Mouse (Mus musculus) heart, embryonic 10.5 days (tissue): ENCODE results near the gene Gtf3c5. TPM values are rescaled to one million over a fixed set of nuclear protein-coding genes. Genes with fewer than 3 reads are reported as not detected.

Source experiments
- DNase-seq: peaks from one replicate; pipeline ENCODE4 v3.0.0-alpha.2; 2017; ENCODE audit warnings: low spot score
- H3K27ac ChIP-seq: fragments of 300-500 bp; sonication (generic); 2 replicates; pipeline ENCODE4 v1.5.1; 2016; ENCODE audit warnings: mild to moderate bottlenecking
- H3K27me3 ChIP-seq: fragments of 300-500 bp; sonication (generic); 2 replicates; pipeline ENCODE4 v1.6.1; 2016; ENCODE audit warnings: mild to moderate bottlenecking; ENCODE audit not compliant: poor library complexity, insufficient read depth, severe bottlenecking
- H3K36me3 ChIP-seq: fragments of 300-500 bp; sonication (generic); 2 replicates; pipeline ENCODE4 v1.6.1; 2016; ENCODE audit warnings: mild to moderate bottlenecking, moderate library complexity
- H3K4me1 ChIP-seq: fragments of 300-500 bp; sonication (generic); 2 replicates; pipeline ENCODE4 v1.6.1; 2016; ENCODE audit warnings: mild to moderate bottlenecking
- H3K4me3 ChIP-seq: fragments of 300-500 bp; sonication (generic); 2 replicates; pipeline ENCODE4 v1.5.1; 2016; ENCODE audit warnings: mild to moderate bottlenecking, moderate library complexity
- H3K9me3 ChIP-seq: fragments of 300-500 bp; sonication (generic); 2 replicates; pipeline ENCODE4 v1.6.1; 2016; ENCODE audit warnings: mild to moderate bottlenecking, moderate library complexity
- WGBS: fragments of 180-500 bp; shearing (Covaris S2); methylation state at CpG from one replicate; pipeline ENCODE4 v1.1.7; 2016; 5-methylcytosine and 5-hydroxymethylcytosine counted together
- microRNA-seq: library from miRNA; unstranded; fragments of <30 nt; microRNA quantifications from one replicate; pipeline ENCODE4, GENCODE M21; 2017
- polyA plus RNA-seq: library from polyadenylated mRNA; unstranded; fragments of >200 nt; fragmentation: Nextera tagmentation; extraction: Ambion mirVana; gene quantifications from 2 replicates; pipeline ENCODE4 v1.2.1, GENCODE M21; 2016

Gtf3c5 gene
- polyA plus RNA-seq, 1 experiment from 2014 or later: 45.2 TPM

- 77% methylated on average over 4 of the region's 4 CpGs for WGBS
- no peak for DNase-seq
- peaks cover 44% of the 10 kb centered on the region for H3K4me1 ChIP-seq
Observed at GRCm38 (mm10) chr2:28522166-28522565, 61.4 kb downstream of the Gtf3c5 start.

GRCm38 (mm10) chr2:28521571-28522151, 61.9 kb downstream of the Gtf3c5 start:
- Histone ChIP-seq H3K4me1 (peaks cover 44% of the 10 kb centered on the region), H3K27ac (no peak overlapping the region), H3K4me3 (no peak overlapping the region), H3K36me3 (no peaks in the 10 kb centered on the region), H3K9me3 (no peaks in the 10 kb centered on the region), H3K27me3 (no peaks in the 10 kb centered on the region)
- WGBS: 75% methylated on average over 6 of the region's 6 CpGs
- no peak for DNase-seq

More at GRCm38 (mm10) chr2:28522166-28522565, 61.4 kb downstream of the Gtf3c5 start:
- Histone ChIP-seq H3K36me3 (no peaks in the 10 kb centered on the region), H3K27ac (no peak overlapping the region), H3K4me3 (no peak overlapping the region), H3K9me3 (no peaks in the 10 kb centered on the region), H3K27me3 (no peaks in the 10 kb centered on the region)

- Histone ChIP-seq H3K36me3 (no peaks in the 10 kb centered on the region), H3K4me3 (no peak overlapping the region), H3K4me1 (peaks cover 33% of the 10 kb centered on the region), H3K27ac (no peak overlapping the region), H3K27me3 (no peaks in the 10 kb centered on the region), H3K9me3 (no peaks in the 10 kb centered on the region)
- no peak for DNase-seq
- 75% methylated on average over 5 of the region's 5 CpGs for WGBS
Observed at GRCm38 (mm10) chr2:28520581-28520980, 63.0 kb downstream of the Gtf3c5 start.

GRCm38 (mm10) chr2:28518231-28518630, 65.3 kb downstream of the Gtf3c5 start:
- H3K27ac ChIP-seq: no peak overlapping the region
- H3K4me3 ChIP-seq: no peak overlapping the region
- no peaks in the 10 kb centered on the region for H3K9me3 ChIP-seq
- peaks cover 28% of the 10 kb centered on the region for H3K4me1 ChIP-seq
- no peak for DNase-seq
- H3K27me3 ChIP-seq: peaks cover 7% of the 10 kb centered on the region; the same call in 1 of the 2 replicates
- no peaks in the 10 kb centered on the region for H3K36me3 ChIP-seq
- 45% methylated on average over 2 of the region's 2 CpGs for WGBS

- no peaks in the 10 kb centered on the region for H3K9me3 ChIP-seq
- H3K27ac ChIP-seq: peak overlapping the region; percentile 43; the same call in 1 of the 2 replicates
- H3K36me3 ChIP-seq: no peaks in the 10 kb centered on the region
- 31% methylated on average over 5 of the region's 5 CpGs for WGBS
- DNase-seq: peak; percentile 90
- H3K4me1 ChIP-seq: peaks cover 28% of the 10 kb centered on the region
- H3K27me3 ChIP-seq: peaks cover 15% of the 10 kb centered on the region
- H3K4me3 ChIP-seq: no peak overlapping the region
Observed at GRCm38 (mm10) chr2:28517206-28517909, 66.2 kb downstream of the Gtf3c5 start.

Small RNA genes within 50 kb of the gene (microRNA-seq; reads per million reads assigned to microRNA genes)
- not detected for gene Gm22824

Other genes starting within 250 kb of the Gtf3c5 start
- 3.6 and 3.7 TPM in 2 replicates for gene Ppp1r26, start 137.0 kb downstream of the Gtf3c5 start, polyA plus RNA-seq
- 0.54 and 0.72 TPM in 2 replicates for gene 1700007K13Rik, start 117.4 kb downstream of the Gtf3c5 start, polyA plus RNA-seq
- 60.7 and 67.7 TPM in 2 replicates for gene Mrps2, start 115.7 kb downstream of the Gtf3c5 start, polyA plus RNA-seq
- gene Gbgt1, start 86.9 kb downstream of the Gtf3c5 start, polyA plus RNA-seq: 0.13 TPM in 1 of 2 replicates, not detected in the other
- not detected in 2 replicates for gene Gm10134, start 77.7 kb downstream of the Gtf3c5 start, polyA plus RNA-seq
- gene Ralgds, start 70.6 kb downstream of the Gtf3c5 start, polyA plus RNA-seq: 11.6 and 20.5 TPM in 2 replicates
- not detected in 2 replicates for gene Cel, start 20.3 kb downstream of the Gtf3c5 start, polyA plus RNA-seq
- gene Gfi1b, start 38.2 kb upstream of the Gtf3c5 start, polyA plus RNA-seq: 11.0 and 12.2 TPM in 2 replicates
- 17.8 and 23.8 TPM in 2 replicates for gene Tsc1, start 57.5 kb upstream of the Gtf3c5 start, polyA plus RNA-seq
- 3.2 and 4.7 TPM in 2 replicates for gene Spaca9, start 116.0 kb upstream of the Gtf3c5 start, polyA plus RNA-seq
- 0.55 and 1.1 TPM in 2 replicates for gene Ak8, start 116.4 kb upstream of the Gtf3c5 start, polyA plus RNA-seq